Mouse (Mus musculus): ENCODE data around the gene Dhx30.
"Not testable (repeated sequence)": the region's sequence is repeated elsewhere in the genome, so short reads cannot be mapped to it uniquely, and the experiment has no call there.

Gene Dhx30

GRCm38 (mm10) chr9:110093303-110093702, 24.3 kb downstream of the Dhx30 start:
- peak; percentile 36 to 45 for DNase-seq

- DNase-seq, result peak in 1 of 2 experiments; percentile 40
Observed at GRCm38 (mm10) chr9:110085693-110086092, 31.9 kb downstream of the Dhx30 start.

GRCm38 (mm10) chr9:110084201-110084964, 33.2 kb downstream of the Dhx30 start:
- DNase-seq, result no peak

- no peak for DNase-seq
Observed at GRCm38 (mm10) chr9:110081066-110081465, 36.6 kb downstream of the Dhx30 start.

- DNase-seq, result not testable (repeated sequence)
Observed at GRCm38 (mm10) chr9:110076468-110076867, 41.2 kb downstream of the Dhx30 start.

- peak; percentile 79 to 90 for DNase-seq
Observed at GRCm38 (mm10) chr9:110071843-110072242, 45.8 kb downstream of the Dhx30 start.

- no peak for DNase-seq
Observed at GRCm38 (mm10) chr9:110071011-110071410, 46.6 kb downstream of the Dhx30 start.

- peak; percentile 46 to 51 for DNase-seq
Observed at GRCm38 (mm10) chr9:110070358-110070757, 47.3 kb downstream of the Dhx30 start.

GRCm38 (mm10) chr9:110068745-110069144, 48.9 kb downstream of the Dhx30 start:
- no peak for DNase-seq

- DNase-seq, result no peak
Observed at GRCm38 (mm10) chr9:110064641-110065040, 53.0 kb downstream of the Dhx30 start.

- no peak for DNase-seq
Observed at GRCm38 (mm10) chr9:110062861-110063260, 54.8 kb downstream of the Dhx30 start.

- no peak for DNase-seq
Observed at GRCm38 (mm10) chr9:110062405-110062804, 55.2 kb downstream of the Dhx30 start.

GRCm38 (mm10) chr9:110060761-110061160, 56.9 kb downstream of the Dhx30 start:
- DNase-seq, result no peak

- DNase-seq, result no peak
Observed at GRCm38 (mm10) chr9:110057200-110057599, 60.4 kb downstream of the Dhx30 start.

- no peak for DNase-seq
Observed at GRCm38 (mm10) chr9:110054781-110055180, 62.8 kb downstream of the Dhx30 start.

- DNase-seq, result no peak
Observed at GRCm38 (mm10) chr9:110054080-110054421, 63.6 kb downstream of the Dhx30 start.

GRCm38 (mm10) chr9:110053305-110054079, 64.1 kb downstream of the Dhx30 start:
- no peak for DNase-seq

GRCm38 (mm10) chr9:110052951-110053304, 64.7 kb downstream of the Dhx30 start:
- DNase-seq, result no peak

GRCm38 (mm10) chr9:110051869-110052661, 65.6 kb downstream of the Dhx30 start:
- no peak for DNase-seq

- no peak for DNase-seq
Observed at GRCm38 (mm10) chr9:110051184-110051583, 66.4 kb downstream of the Dhx30 start.

GRCm38 (mm10) chr9:110047857-110048256, 69.8 kb downstream of the Dhx30 start:
- DNase-seq, result no peak

GRCm38 (mm10) chr9:110047260-110047659, 70.4 kb downstream of the Dhx30 start:
- no peak for DNase-seq

- DNase-seq, result no peak
Observed at GRCm38 (mm10) chr9:110045763-110046377, 71.8 kb downstream of the Dhx30 start.
